Mouse (Mus musculus) liver, postnatal 0 days (tissue): ENCODE measurements at regions not wholly inside any gene's neighbourhood (a gene's known extent, or its start where the extent isn't known, plus 50 kb on each side); places are given as distances from the start of the nearest gene placed in this dataset.

Source experiments
- ATAC-seq: fragments of 200-750 bp; cut with Nextera tagmentation; 2 replicates; pipeline ENCODE4 v1.8.0; 2017; ENCODE audit warnings: mild to moderate bottlenecking, moderate library complexity
- DNase-seq: peaks from one replicate; pipeline ENCODE4 v3.0.0-alpha.2; 2016
- H3K27ac ChIP-seq: fragments of 300-500 bp; sonication (generic); 2 replicates; pipeline ENCODE4 v1.5.1; 2014; ENCODE audit warnings: antibody characterized with exemption, moderate library complexity, mild to moderate bottlenecking, low read depth
- H3K27me3 ChIP-seq: fragments of 300-500 bp; sonication (generic); 2 replicates; pipeline ENCODE4 v1.6.1; 2014; ENCODE audit warnings: low read length, control low read depth, mixed read lengths; ENCODE audit not compliant: insufficient read depth
- H3K36me3 ChIP-seq: fragments of 300-500 bp; sonication (generic); replicated peaks from 2 replicates; pipeline ENCODE4 v1.6.1; 2014; ENCODE audit warnings: mild to moderate bottlenecking, control low read depth, low read length, moderate library complexity, mixed read lengths; ENCODE audit not compliant: insufficient read depth
- H3K4me1 ChIP-seq: fragments of 300-500 bp; sonication (generic); 2 replicates; pipeline ENCODE4 v1.6.1; 2014; ENCODE audit warnings: antibody characterized with exemption, mild to moderate bottlenecking, control low read depth; ENCODE audit not compliant: insufficient read depth
- H3K4me2 ChIP-seq: fragments of 300-500 bp; sonication (generic); 2 replicates; pipeline ENCODE4 v1.6.1; 2014; ENCODE audit warnings: low read depth, mild to moderate bottlenecking, low read length, moderate library complexity, mixed read lengths
- H3K4me3 ChIP-seq: fragments of 300-500 bp; sonication (generic); 2 replicates; pipeline ENCODE4 v1.5.1; 2014; ENCODE audit warnings: low read depth, low read length
- H3K9ac ChIP-seq: fragments of 300-500 bp; sonication (generic); replicated peaks from 2 replicates; pipeline ENCODE4 v1.6.1; 2014; ENCODE audit warnings: mild to moderate bottlenecking, moderate library complexity
- H3K9me3 ChIP-seq: fragments of 300-500 bp; sonication (generic); 2 replicates; pipeline ENCODE4 v1.6.1; 2016; ENCODE audit warnings: mild to moderate bottlenecking, control low read depth, low read length, mixed read lengths
- CTCF ChIP-seq: sonication (generic); IDR thresholded peaks from 2 replicates; pipeline ENCODE4 v1.5.1; 2016; ENCODE audit warnings: antibody characterized with exemption, low read depth
- EP300 ChIP-seq: IDR thresholded peaks from 2 replicates; pipeline ENCODE4 v1.6.1; 2016; ENCODE audit warnings: antibody characterized with exemption, low read depth, mild to moderate bottlenecking
- WGBS: fragments of 180-500 bp; shearing (Covaris S2); extraction: QIAGEN DNeasy Blood & Tissue Kit; methylation state at CpG from one replicate; pipeline ENCODE4 v1.1.7; 2014; ENCODE audit not compliant: insufficient replicate concordance; 5-methylcytosine and 5-hydroxymethylcytosine counted together

- Histone ChIP-seq H3K27me3 (no peaks in the 10 kb centered on the region), H3K4me2 (no peak overlapping the region), H3K4me3 (no peak overlapping the region), H3K4me1 (no peaks in the 10 kb centered on the region), H3K9me3 (no peaks in the 10 kb centered on the region), H3K36me3 (no peaks in the 10 kb centered on the region), H3K27ac (no peak overlapping the region), H3K9ac (no peak overlapping the region)
- 52% methylated on average over 1 of the region's 1 CpGs for WGBS
- DNase-seq (no peak), ATAC-seq (no peak)
- no peak for TF ChIP-seq EP300
- no peak for TF ChIP-seq CTCF
Measured at GRCm38 (mm10) chr1:193477298-193477697, 107.2 kb upstream of the Camk1g start.

GRCm38 (mm10) chr1:193476805-193477204, 106.7 kb upstream of the Camk1g start:
- no peaks in the 10 kb centered on the region for H3K4me1 ChIP-seq
- 83% methylated on average over 7 of the region's 7 CpGs for WGBS
- no peak overlapping the region for H3K4me2 ChIP-seq
- H3K9ac ChIP-seq = no peak overlapping the region
- H3K27me3 ChIP-seq = no peaks in the 10 kb centered on the region
- H3K4me3 ChIP-seq = no peak overlapping the region
- ATAC-seq (no peak), DNase-seq (no peak)
- no peaks in the 10 kb centered on the region for H3K9me3 ChIP-seq
- TF ChIP-seq EP300 (no peak), CTCF (no peak)
- H3K27ac ChIP-seq = no peak overlapping the region
- H3K36me3 ChIP-seq = no peaks in the 10 kb centered on the region

- no peaks in the 10 kb centered on the region for H3K36me3 ChIP-seq
- H3K4me1 ChIP-seq = no peaks in the 10 kb centered on the region
- no peak for TF ChIP-seq CTCF
- TF ChIP-seq EP300 = no peak
- H3K27me3 ChIP-seq = no peaks in the 10 kb centered on the region
- no peak overlapping the region for H3K27ac ChIP-seq
- H3K9me3 ChIP-seq = no peaks in the 10 kb centered on the region
- no peak overlapping the region for H3K4me3 ChIP-seq
- DNase-seq (no peak), ATAC-seq (no peak)
- no peak overlapping the region for H3K9ac ChIP-seq
- no peak overlapping the region for H3K4me2 ChIP-seq
Measured at GRCm38 (mm10) chr1:193466306-193466705, 96.2 kb upstream of the Camk1g start.

- H3K4me3 ChIP-seq = no peak overlapping the region
- H3K4me2 ChIP-seq = no peak overlapping the region
- H3K27me3 ChIP-seq = no peaks in the 10 kb centered on the region
- H3K27ac ChIP-seq = no peak overlapping the region
- 78% methylated on average over 5 of the region's 5 CpGs for WGBS
- DNase-seq (no peak), ATAC-seq (no peak)
- H3K9me3 ChIP-seq = no peaks in the 10 kb centered on the region
- no peaks in the 10 kb centered on the region for H3K4me1 ChIP-seq
- TF ChIP-seq CTCF (no peak), EP300 (no peak)
- H3K9ac ChIP-seq = no peak overlapping the region
- no peaks in the 10 kb centered on the region for H3K36me3 ChIP-seq
Measured at GRCm38 (mm10) chr1:193459735-193460134, 89.6 kb upstream of the Camk1g start.

- Histone ChIP-seq H3K9me3 (no peaks in the 10 kb centered on the region), H3K27me3 (no peaks in the 10 kb centered on the region), H3K9ac (no peak overlapping the region), H3K27ac (no peak overlapping the region), H3K4me1 (no peaks in the 10 kb centered on the region), H3K4me3 (no peak overlapping the region), H3K36me3 (no peaks in the 10 kb centered on the region), H3K4me2 (no peak overlapping the region)
- 85% methylated on average over 2 of the region's 2 CpGs for WGBS
- ATAC-seq (no peak), DNase-seq (no peak)
- TF ChIP-seq CTCF (no peak), EP300 (no peak)
Measured at GRCm38 (mm10) chr1:193457908-193458307, 87.8 kb upstream of the Camk1g start.

- no peaks in the 10 kb centered on the region for H3K36me3 ChIP-seq
- no peak overlapping the region for H3K27ac ChIP-seq
- H3K9me3 ChIP-seq = no peaks in the 10 kb centered on the region
- H3K27me3 ChIP-seq = no peaks in the 10 kb centered on the region
- TF ChIP-seq CTCF (no peak), EP300 (no peak)
- DNase-seq = no peak
- H3K4me2 ChIP-seq = no peak overlapping the region
- 73% methylated on average over 2 of the region's 2 CpGs for WGBS
- no peak for ATAC-seq
- H3K9ac ChIP-seq = no peak overlapping the region
- H3K4me1 ChIP-seq = no peaks in the 10 kb centered on the region
- no peak overlapping the region for H3K4me3 ChIP-seq
Measured at GRCm38 (mm10) chr1:193453654-193454053, 83.6 kb upstream of the Camk1g start.

GRCm38 (mm10) chr1:193451471-193452135, 81.5 kb upstream of the Camk1g start:
- TF ChIP-seq CTCF (no peak), EP300 (no peak)
- no peak overlapping the region for H3K27ac ChIP-seq
- DNase-seq = no peak
- H3K4me1 ChIP-seq = no peaks in the 10 kb centered on the region
- 44% methylated on average over 4 of the region's 4 CpGs for WGBS
- H3K9me3 ChIP-seq = no peaks in the 10 kb centered on the region
- H3K4me2 ChIP-seq = no peak overlapping the region
- no peaks in the 10 kb centered on the region for H3K36me3 ChIP-seq
- H3K9ac ChIP-seq = no peak overlapping the region
- no peak for ATAC-seq
- no peaks in the 10 kb centered on the region for H3K27me3 ChIP-seq
- no peak overlapping the region for H3K4me3 ChIP-seq
